Mouse (Mus musculus): ENCODE results near the gene Gm21317. TPM values are rescaled to one million over a fixed set of nuclear protein-coding genes. Genes with fewer than 3 reads are reported as not detected.
"Not testable (repeated sequence)": the region's sequence is repeated elsewhere in the genome, so short reads cannot be mapped to it uniquely, and the experiment has no call there.

The Gm21317 gene
- not detected in 2 replicates for polyA plus RNA-seq (2015; fragmentation: Nextera tagmentation; extraction: Ambion mirVana)

DNA sequence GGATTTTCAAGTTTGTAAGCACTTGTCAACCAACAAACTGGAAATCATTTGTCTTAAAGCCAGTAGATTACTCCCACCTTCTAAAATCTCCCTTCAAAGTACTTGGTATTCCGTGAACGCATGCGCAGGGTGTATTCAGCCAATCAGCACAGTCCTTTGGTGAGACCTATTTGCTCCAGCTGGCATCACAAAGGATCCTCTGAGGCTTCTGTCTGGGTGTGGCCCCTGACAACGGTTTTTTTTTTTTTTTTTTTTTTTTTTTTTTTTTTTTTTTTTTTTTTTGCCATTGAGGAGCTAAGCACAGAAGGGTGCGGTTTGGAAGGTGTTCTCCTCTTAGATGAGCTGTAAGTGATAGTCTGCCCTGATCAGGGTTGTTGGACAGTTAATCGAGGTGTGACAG lies at the start of gene Gm21317:
TSS of gene Gm21317 (plus strand) at position 301 of the 400 bp plus-strand sequence.
- H3K4me2 ChIP-seq; H3K4me3 ChIP-seq (replicated peaks); H3K9me3 ChIP-seq (replicated peaks); H3K9ac ChIP-seq; H3K27ac ChIP-seq (replicated peaks); H3K27me3 ChIP-seq; H3K4me1 ChIP-seq (replicated peaks); ATAC-seq (ENCODE audit: insufficient read depth); H3K36me3 ChIP-seq (replicated peaks): not testable (repeated sequence)
- WGBS (ENCODE audit: insufficient replicate concordance): no CpG with 5 or more reads among the region's 6 CpGs
